Mouse (Mus musculus) urinary bladder, adult 18-20 months (tissue): ENCODE results near the gene Carf.
A peak's percentile ranks its signal among the peaks of the same experiment; 100 is the strongest.

Source experiments
- DNase-seq, 2 experiments: peaks; one replicate each; pipeline ENCODE4 v3.0.0; 2022; ENCODE audit warnings: low spot score in 2 of 2, mixed read lengths in 2 of 2

The Carf gene

DNA sequence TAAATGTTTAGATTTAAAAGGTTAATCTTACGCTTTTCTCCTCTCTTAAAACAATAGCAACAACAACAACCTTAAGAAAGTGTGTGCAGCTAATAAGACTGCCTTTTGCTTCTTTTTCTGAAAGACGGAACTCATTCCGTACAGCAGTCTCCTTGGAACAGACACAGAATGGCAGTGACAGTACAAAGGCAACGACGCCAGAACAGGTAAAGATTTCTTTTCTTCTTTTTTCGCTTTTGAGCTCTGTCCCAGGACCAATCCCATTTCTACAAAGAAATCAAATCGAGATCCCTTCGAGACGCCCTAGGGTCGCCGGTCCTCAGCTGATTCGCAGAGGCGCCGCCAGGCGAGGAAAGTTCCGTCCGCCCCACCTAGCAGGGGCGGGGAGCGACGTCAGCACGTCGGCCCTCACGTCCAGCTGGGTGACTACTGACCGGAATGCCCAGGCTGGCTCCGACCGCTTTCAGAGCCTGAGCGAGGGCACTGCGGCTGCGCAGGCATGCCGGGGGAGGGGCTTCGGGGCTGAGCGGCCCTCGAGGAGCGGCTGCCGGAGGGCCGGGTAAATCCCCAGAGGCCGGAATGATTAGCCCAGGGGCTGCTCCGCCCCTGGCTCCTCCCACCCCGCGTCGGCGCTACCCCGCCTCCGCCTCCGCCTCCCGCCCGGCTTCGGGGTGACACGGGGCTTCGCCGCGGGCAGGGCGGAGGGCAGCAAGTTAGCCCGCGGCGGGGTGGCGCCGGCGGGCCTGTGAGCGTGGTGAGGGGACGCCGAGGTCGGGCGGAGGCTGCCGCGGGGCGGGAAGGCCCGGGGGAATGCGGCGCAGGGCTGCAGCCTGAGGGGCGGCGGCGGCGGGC, 82.1 kb downstream of the Carf start, which contains the start of gene Nbeal1:
Gene Nbeal1 (plus strand): TSS at position 668 of the 852 bp plus-strand sequence.
- DNase-seq, result peak; percentile 95 to 100

GRCm38 (mm10) chr1:60180784-60181221, 82.8 kb downstream of the Carf start:
- peak; percentile 23 to 39 for DNase-seq

- no peak for DNase-seq
Measured at GRCm38 (mm10) chr1:60188454-60188853, 90.4 kb downstream of the Carf start.

GRCm38 (mm10) chr1:60196813-60197212, 98.8 kb downstream of the Carf start:
- DNase-seq, result no peak

DNA sequence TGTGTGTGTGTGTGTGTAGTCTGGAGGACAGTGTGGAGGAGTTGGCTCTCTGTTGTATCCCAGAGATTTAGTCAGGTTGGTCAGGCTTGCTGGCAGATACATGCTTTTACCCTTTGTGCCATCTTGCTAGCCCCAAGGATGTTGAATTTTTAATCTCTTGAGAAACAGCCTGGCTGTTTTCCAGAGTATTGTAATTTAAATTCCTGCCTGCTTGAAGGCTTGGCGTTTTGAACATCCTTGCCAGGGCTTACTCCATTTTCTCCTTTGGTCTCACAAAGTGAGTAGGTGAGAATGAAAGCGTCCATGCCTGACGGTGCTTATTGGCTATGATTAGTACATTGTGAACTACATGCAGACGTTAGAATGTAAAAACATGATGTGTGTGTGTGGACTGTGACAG, 101.0 kb downstream of the Carf start:
- no peak for DNase-seq
